Mouse (Mus musculus): ENCODE data around the gene Ppt1. TPM values are rescaled to one million over a fixed set of nuclear protein-coding genes. Genes with fewer than 3 reads are reported as not detected.
A peak's percentile ranks its signal among the peaks of the same experiment; 100 is the strongest.

Ppt1 gene
- polyA plus RNA-seq, 1 experiment = 235 TPM

DNA sequence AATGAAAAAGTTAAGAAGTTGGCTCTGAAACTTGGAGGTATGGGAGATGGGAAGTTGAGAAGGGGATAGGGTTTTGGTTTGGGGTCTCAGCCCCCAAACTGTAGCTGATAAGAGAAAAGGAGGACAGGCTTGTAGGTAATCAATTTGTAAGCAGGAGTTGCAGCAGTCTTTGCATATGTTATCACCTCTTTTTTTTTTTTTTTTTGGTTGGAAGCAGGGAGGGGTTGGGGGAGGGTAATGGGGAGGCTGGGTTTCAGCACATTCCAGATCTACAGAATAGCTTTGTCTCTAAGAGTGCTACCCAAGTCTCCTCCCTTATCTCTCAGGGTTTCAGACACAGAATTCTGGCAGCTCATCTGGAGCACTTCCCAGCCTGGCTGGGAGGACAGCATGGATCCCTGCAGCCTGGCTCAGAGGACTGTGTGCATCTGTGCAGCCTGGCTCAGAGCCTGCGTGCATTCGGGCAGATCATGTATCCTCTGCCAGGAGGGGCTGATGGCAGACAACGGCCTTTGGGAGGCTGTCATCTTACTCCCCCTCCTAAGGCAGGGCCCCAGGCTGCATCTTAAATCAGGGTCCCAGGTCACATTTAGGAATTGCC is 54.9 kb downstream of the Ppt1 start:
- peaks cover 4% of the 10 kb centered on the region for H3K4me1 ChIP-seq (ENCODE audit: control insufficient read depth, insufficient read depth, low read length)
- WGBS = 11% methylated on average over 3 of the region's 3 CpGs
- H3K4me3 ChIP-seq (ENCODE audit: insufficient read depth, low read depth, low read length) = no peak overlapping the region
- H3K27ac ChIP-seq (ENCODE audit: insufficient read depth, low read depth, low read length) = peak overlapping the region; percentile 58
- TF ChIP-seq POLR2A (IDR thresholded peaks at IDR 0.05; ENCODE audit: insufficient read depth, low read depth, low read length) (no peak), CTCF (IDR thresholded peaks at IDR 0.05; ENCODE audit: insufficient read depth, low read depth, low read length) (no peak)

GRCm38 (mm10) chr4:122891597-122891996 is 55.6 kb downstream of the Ppt1 start:
- H3K4me1 ChIP-seq (ENCODE audit: control insufficient read depth, insufficient read depth, low read length) = peaks cover 4% of the 10 kb centered on the region
- TF ChIP-seq POLR2A (IDR thresholded peaks at IDR 0.05; ENCODE audit: insufficient read depth, low read depth, low read length) (no peak), CTCF (IDR thresholded peaks at IDR 0.05; ENCODE audit: insufficient read depth, low read depth, low read length) (no peak)
- WGBS = 8% methylated on average over 1 of the region's 1 CpGs
- no peak overlapping the region for H3K27ac ChIP-seq (ENCODE audit: insufficient read depth, low read depth, low read length)
- no peak overlapping the region for H3K4me3 ChIP-seq (ENCODE audit: insufficient read depth, low read depth, low read length)

DNA sequence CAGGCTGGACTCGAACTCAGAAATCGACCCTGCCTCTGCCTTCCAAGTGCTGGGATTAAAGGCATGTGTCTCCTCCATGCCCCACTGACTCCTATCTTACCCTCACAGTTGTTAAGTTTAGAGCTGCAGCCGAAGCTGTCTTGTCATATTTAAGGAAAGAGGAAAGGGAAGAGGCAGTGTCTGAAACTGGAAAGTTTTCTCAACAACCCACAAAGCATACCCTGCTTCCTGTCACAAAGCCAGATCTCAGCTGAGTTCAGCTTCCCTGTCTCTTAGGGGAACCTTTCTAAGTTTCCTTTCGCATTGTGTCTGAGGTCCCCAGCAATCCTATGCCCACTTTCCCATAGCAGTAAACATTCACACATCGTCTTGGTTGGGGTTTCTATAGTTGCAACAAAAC is 56.1 kb downstream of the Ppt1 start:
- H3K27ac ChIP-seq (ENCODE audit: insufficient read depth, low read depth, low read length) = 0 out of 2 replicates have a peak overlapping the region, but pooled peaks have one; percentile 24
- peaks cover 4% of the 10 kb centered on the region for H3K4me1 ChIP-seq (ENCODE audit: control insufficient read depth, insufficient read depth, low read length)
- TF ChIP-seq POLR2A (IDR thresholded peaks at IDR 0.05; ENCODE audit: insufficient read depth, low read depth, low read length) (no peak), CTCF (IDR thresholded peaks at IDR 0.05; ENCODE audit: insufficient read depth, low read depth, low read length) (no peak)
- 65% methylated on average over 5 of the region's 5 CpGs for WGBS
- no peak overlapping the region for H3K4me3 ChIP-seq (ENCODE audit: insufficient read depth, low read depth, low read length)

GRCm38 (mm10) chr4:122897750-122898149 is 61.7 kb downstream of the Ppt1 start:
- Histone ChIP-seq H3K4me1 (ENCODE audit: control insufficient read depth, insufficient read depth, low read length) (no peaks in the 10 kb centered on the region), H3K27ac (ENCODE audit: insufficient read depth, low read depth, low read length) (no peak overlapping the region), H3K4me3 (ENCODE audit: insufficient read depth, low read depth, low read length) (no peak overlapping the region)
- TF ChIP-seq CTCF (IDR thresholded peaks at IDR 0.05; ENCODE audit: insufficient read depth, low read depth, low read length) (no peak), POLR2A (IDR thresholded peaks at IDR 0.05; ENCODE audit: insufficient read depth, low read depth, low read length) (no peak)
- 86% methylated on average over 4 of the region's 4 CpGs for WGBS

GRCm38 (mm10) chr4:122898313-122898712 is 62.3 kb downstream of the Ppt1 start:
- TF ChIP-seq CTCF (IDR thresholded peaks at IDR 0.05; ENCODE audit: insufficient read depth, low read depth, low read length) (no peak), POLR2A (IDR thresholded peaks at IDR 0.05; ENCODE audit: insufficient read depth, low read depth, low read length) (no peak)
- H3K27ac ChIP-seq (ENCODE audit: insufficient read depth, low read depth, low read length) = no peak overlapping the region
- 15% methylated on average over 5 of the region's 5 CpGs for WGBS
- no peaks in the 10 kb centered on the region for H3K4me1 ChIP-seq (ENCODE audit: control insufficient read depth, insufficient read depth, low read length)
- H3K4me3 ChIP-seq (ENCODE audit: insufficient read depth, low read depth, low read length) = no peak overlapping the region

GRCm38 (mm10) chr4:122902156-122902555 is 66.1 kb downstream of the Ppt1 start:
- Histone ChIP-seq H3K27ac (ENCODE audit: insufficient read depth, low read depth, low read length) (no peak overlapping the region), H3K4me3 (ENCODE audit: insufficient read depth, low read depth, low read length) (no peak overlapping the region), H3K4me1 (ENCODE audit: control insufficient read depth, insufficient read depth, low read length) (no peaks in the 10 kb centered on the region)
- 33% methylated on average over 6 of the region's 6 CpGs for WGBS
- TF ChIP-seq CTCF (IDR thresholded peaks at IDR 0.05; ENCODE audit: insufficient read depth, low read depth, low read length) (no peak), POLR2A (IDR thresholded peaks at IDR 0.05; ENCODE audit: insufficient read depth, low read depth, low read length) (no peak)

DNA sequence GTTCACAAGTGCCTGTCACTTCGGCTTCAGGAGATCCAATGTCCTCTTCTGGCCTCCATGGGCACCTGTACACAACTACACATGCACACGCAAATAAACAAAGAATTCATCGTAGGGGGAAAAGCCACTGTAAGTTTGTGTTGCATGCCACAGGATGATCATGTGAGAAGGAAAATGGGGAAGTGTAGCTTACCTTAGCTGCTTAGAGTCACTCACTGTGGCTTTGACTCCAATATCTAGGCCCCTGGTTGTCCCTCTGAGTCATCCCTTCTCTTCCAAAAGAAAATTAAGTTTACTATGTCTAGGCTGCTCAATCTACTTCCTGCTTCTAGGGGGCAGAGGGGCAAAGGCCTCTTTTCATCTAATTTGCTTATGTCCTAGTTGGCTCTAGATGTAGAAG is 67.7 kb downstream of the Ppt1 start:
- no peak overlapping the region for H3K4me3 ChIP-seq (ENCODE audit: insufficient read depth, low read depth, low read length)
- H3K27ac ChIP-seq (ENCODE audit: insufficient read depth, low read depth, low read length) = no peak overlapping the region
- WGBS = 93% methylated on average over 3 of the region's 3 CpGs
- no peaks in the 10 kb centered on the region for H3K4me1 ChIP-seq (ENCODE audit: control insufficient read depth, insufficient read depth, low read length)
- TF ChIP-seq CTCF (IDR thresholded peaks at IDR 0.05; ENCODE audit: insufficient read depth, low read depth, low read length) (no peak), POLR2A (IDR thresholded peaks at IDR 0.05; ENCODE audit: insufficient read depth, low read depth, low read length) (no peak)

DNA sequence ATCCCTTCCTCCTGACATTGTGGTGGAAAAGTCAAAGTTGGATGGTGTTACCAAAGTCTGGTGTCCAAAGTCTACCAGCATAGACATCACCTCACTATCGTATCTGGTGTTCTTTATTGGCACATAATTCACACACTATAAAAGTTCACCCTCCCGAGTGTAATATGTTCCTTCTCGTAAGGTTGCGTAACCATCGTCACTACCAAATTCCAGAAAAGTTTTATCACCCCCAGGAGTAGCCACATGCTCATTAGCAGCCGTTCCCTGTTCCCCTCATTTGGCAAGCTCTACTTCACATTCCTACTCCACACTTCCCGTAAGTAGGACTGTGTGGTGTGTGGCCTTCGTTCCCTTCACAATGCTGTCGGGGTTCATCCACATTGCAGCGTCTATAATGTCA is 69.3 kb downstream of the Ppt1 start:
- H3K27ac ChIP-seq (ENCODE audit: insufficient read depth, low read depth, low read length) = no peak overlapping the region
- TF ChIP-seq CTCF (IDR thresholded peaks at IDR 0.05; ENCODE audit: insufficient read depth, low read depth, low read length) (no peak), POLR2A (IDR thresholded peaks at IDR 0.05; ENCODE audit: insufficient read depth, low read depth, low read length) (no peak)
- 89% methylated on average over 10 of the region's 10 CpGs for WGBS
- no peak overlapping the region for H3K4me3 ChIP-seq (ENCODE audit: insufficient read depth, low read depth, low read length)
- no peaks in the 10 kb centered on the region for H3K4me1 ChIP-seq (ENCODE audit: control insufficient read depth, insufficient read depth, low read length)

Other genes starting within 250 kb of the Ppt1 start
- gene 9530002B09Rik, start 147.0 kb upstream of the Ppt1 start, polyA plus RNA-seq (2012; ENCODE audit: insufficient read depth, insufficient read length, low replicate concordance, missing spikeins) = not detected in 2 replicates
- gene Cap1, start 49.8 kb downstream of the Ppt1 start, polyA plus RNA-seq (2012; ENCODE audit: insufficient read depth, insufficient read length, low replicate concordance, missing spikeins) = 117 TPM in 1 of 2 replicates, not detected in the other
- not detected in 2 replicates for gene Mfsd2a, start 124.9 kb downstream of the Ppt1 start, polyA plus RNA-seq (2012; ENCODE audit: insufficient read depth, insufficient read length, low replicate concordance, missing spikeins)
- not detected in 2 replicates for gene Mycl, start 159.4 kb downstream of the Ppt1 start, polyA plus RNA-seq (2012; ENCODE audit: insufficient read depth, insufficient read length, low replicate concordance, missing spikeins)
- not detected in 2 replicates for gene Trit1, start 180.4 kb downstream of the Ppt1 start, polyA plus RNA-seq (2012; ENCODE audit: insufficient read depth, insufficient read length, low replicate concordance, missing spikeins)